Mouse (Mus musculus): ENCODE measurements around the gene Tll2. TPM values are rescaled to one million over a fixed set of nuclear protein-coding genes. Genes with fewer than 3 reads are reported as not detected.

Tll2 gene
- polyA plus RNA-seq, 1 experiment from 2014 or later, result 0.76 TPM

DNA sequence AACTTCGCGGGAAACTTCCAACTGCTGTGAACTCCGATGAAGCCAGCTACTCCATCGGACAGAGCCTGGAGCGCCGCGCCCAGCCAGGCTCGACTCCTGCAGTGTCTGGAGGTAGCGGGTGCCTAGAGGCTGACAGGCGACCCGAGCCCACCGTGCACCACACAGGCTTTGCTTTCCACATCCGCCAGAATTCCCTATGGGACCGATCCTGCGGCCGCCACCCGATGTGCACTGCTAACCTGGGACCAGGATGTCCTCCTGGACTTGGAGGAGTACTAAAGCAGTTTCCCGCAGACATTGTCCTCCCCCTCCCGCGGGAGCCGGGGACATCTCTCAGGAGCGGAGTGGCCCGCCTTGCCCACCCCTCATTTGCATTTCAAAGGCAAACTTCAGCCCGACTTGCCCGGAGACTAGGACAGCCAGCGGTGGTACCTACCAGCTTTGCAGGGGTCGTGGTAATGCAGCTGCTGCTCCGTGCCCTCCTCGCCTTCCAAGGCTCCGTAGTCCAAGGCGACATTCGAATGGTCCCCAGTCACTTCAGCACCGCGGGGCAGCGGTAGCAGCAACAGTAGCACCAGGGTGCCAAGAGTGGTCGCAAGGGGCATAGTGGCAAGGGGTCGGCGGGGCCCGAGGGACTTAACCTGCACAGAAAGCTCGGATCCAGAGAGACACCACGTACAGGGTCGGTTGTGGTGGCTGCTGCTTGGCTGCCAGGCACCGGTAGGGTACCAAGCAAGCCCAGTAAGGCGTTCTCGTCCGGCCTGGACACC lies 409 bp downstream of the Tll2 start:
- H3K4me2 ChIP-seq (replicated peaks; ENCODE audit: low read depth, low read length), result peak overlapping the region; percentile 79
- ATAC-seq (ENCODE audit: low FRiP score) (peak; percentile 52), DNase-seq (ENCODE audit: low spot score) (peak; percentile 48)
- H3K4me1 ChIP-seq (replicated peaks; ENCODE audit: control insufficient read depth, insufficient read depth, low read length), result peaks cover 12% of the 10 kb centered on the region
- peaks cover 12% of the 10 kb centered on the region for H3K27me3 ChIP-seq (ENCODE audit: control insufficient read depth, insufficient read depth, low read length)
- under 1% methylated on average over 46 of the region's 46 CpGs for WGBS
- H3K27ac ChIP-seq (ENCODE audit: low read depth, low read length), result no peak overlapping the region
- H3K36me3 ChIP-seq (ENCODE audit: control insufficient read depth, insufficient read depth, low read length), result no peaks in the 10 kb centered on the region
- peak overlapping the region; percentile 33 for H3K4me3 ChIP-seq (ENCODE audit: low read depth, low read length)
- no peaks in the 10 kb centered on the region for H3K9me3 ChIP-seq (ENCODE audit: control insufficient read depth, low read length)
- H3K9ac ChIP-seq (ENCODE audit: low read depth, low read length), result peak overlapping the region; percentile 44

DNA sequence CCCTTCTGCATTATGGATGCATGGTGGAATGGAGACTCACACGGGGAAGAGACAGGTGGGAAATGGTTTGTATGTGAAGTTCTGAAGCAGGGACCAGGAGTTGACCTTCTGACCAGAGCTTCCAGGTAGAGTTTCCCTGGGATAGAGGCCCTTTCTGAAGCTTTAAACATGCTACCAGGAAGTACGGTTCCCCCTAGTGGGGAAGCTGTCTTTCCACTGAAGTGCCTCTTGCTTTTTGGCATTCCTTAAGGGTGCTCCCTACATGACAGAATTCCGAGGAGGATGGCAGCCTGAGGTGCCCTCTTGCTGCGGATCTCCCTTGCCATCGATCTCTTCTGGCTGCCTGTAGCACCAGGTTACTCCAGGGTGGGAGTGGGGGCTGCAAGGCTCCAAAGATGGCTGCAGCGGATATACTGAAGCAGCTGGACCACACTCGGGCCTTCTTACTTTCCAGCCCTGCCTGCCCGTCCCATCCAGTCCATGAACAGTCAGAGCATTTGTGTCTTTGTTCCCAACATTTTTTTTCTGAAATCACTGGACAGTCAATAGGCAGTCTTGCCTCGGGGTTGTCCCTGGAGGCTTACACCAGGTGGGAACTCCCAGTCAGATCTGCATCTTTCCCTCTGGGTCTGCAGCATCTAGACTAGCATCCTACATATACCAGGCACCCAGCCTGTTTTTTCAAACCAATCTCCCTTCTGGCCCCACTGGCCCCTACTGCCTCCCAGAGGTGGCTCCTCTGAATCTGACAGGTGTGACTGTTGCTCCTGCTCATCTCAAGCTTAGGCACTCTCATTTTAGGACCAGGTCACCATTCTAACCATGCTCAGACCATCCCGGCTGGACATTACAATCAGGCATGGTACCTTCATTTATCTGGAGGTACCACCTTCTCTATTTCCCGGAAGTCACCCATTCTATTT lies 2.2 kb downstream of the Tll2 start:
- Histone ChIP-seq H3K9me3 (ENCODE audit: control insufficient read depth, low read length) (no peaks in the 10 kb centered on the region), H3K4me3 (ENCODE audit: low read depth, low read length) (no peak overlapping the region), H3K36me3 (ENCODE audit: control insufficient read depth, insufficient read depth, low read length) (no peaks in the 10 kb centered on the region), H3K9ac (ENCODE audit: low read depth, low read length) (no peak overlapping the region), H3K27ac (ENCODE audit: low read depth, low read length) (no peak overlapping the region), H3K4me2 (replicated peaks; ENCODE audit: low read depth, low read length) (no peak overlapping the region), H3K4me1 (replicated peaks; ENCODE audit: control insufficient read depth, insufficient read depth, low read length) (peaks cover 12% of the 10 kb centered on the region), H3K27me3 (ENCODE audit: control insufficient read depth, insufficient read depth, low read length) (peaks cover 12% of the 10 kb centered on the region)
- ATAC-seq (ENCODE audit: low FRiP score) (no peak), DNase-seq (ENCODE audit: low spot score) (peak; percentile 17)
- WGBS, result 67% methylated on average over 11 of the region's 11 CpGs

DNA sequence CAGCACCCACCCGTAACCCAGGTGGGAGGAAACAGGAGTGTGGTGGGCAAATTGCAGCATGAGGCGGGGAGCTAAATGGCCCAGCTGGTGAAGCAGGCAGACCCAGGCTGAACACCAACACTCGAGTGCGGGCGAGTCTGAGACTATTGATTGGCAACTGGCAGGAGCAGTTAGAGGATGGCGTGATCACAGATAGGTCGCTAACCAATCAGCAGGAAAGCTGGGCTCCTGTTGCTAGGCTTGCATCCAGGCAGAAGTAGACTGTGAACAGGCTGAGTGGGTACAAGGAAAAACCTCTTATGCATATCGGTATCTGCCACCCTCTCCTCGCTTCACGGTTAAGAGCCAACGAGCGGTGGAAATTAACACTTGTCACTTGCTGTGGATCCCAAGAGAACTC lies 9.0 kb downstream of the Tll2 start:
- Histone ChIP-seq H3K4me2 (replicated peaks; ENCODE audit: low read depth, low read length) (no peak overlapping the region), H3K9ac (ENCODE audit: low read depth, low read length) (no peak overlapping the region), H3K9me3 (ENCODE audit: control insufficient read depth, low read length) (no peaks in the 10 kb centered on the region), H3K36me3 (ENCODE audit: control insufficient read depth, insufficient read depth, low read length) (no peaks in the 10 kb centered on the region), H3K27me3 (ENCODE audit: control insufficient read depth, insufficient read depth, low read length) (0 out of 2 replicates have a peak, but pooled peaks cover 3% of the 10 kb centered on the region), H3K4me1 (replicated peaks; ENCODE audit: control insufficient read depth, insufficient read depth, low read length) (no peaks in the 10 kb centered on the region), H3K4me3 (ENCODE audit: low read depth, low read length) (no peak overlapping the region), H3K27ac (ENCODE audit: low read depth, low read length) (no peak overlapping the region)
- WGBS, result 88% methylated on average over 12 of the region's 12 CpGs
- ATAC-seq (ENCODE audit: low FRiP score), result no peak
- no peak for DNase-seq (ENCODE audit: low spot score)

DNA sequence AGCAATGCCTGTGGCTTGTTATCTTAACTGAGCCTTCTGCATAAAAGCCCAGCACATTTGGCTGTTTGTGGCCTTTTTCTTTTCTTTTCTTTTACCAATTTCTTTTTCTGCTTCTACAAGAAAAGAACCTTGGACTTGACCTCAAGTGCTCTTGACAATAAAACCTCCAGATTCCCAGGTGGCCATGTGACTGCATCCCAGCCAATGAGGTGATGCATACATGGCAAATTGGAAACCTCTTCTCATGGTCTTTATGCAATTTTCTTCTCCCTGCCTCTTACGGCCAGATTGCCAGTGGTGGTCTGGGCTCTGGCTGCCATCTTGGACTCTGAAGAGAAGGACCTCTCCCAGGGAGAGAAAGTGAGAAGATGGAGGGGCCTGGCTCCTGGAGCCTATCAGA lies 13.3 kb downstream of the Tll2 start:
- Histone ChIP-seq H3K4me1 (replicated peaks; ENCODE audit: control insufficient read depth, insufficient read depth, low read length) (peaks cover 4% of the 10 kb centered on the region; the same call in 1 of the 2 replicates), H3K4me3 (ENCODE audit: low read depth, low read length) (no peak overlapping the region), H3K9me3 (ENCODE audit: control insufficient read depth, low read length) (no peaks in the 10 kb centered on the region), H3K27me3 (ENCODE audit: control insufficient read depth, insufficient read depth, low read length) (0 out of 2 replicates have a peak, but pooled peaks cover 3% of the 10 kb centered on the region), H3K4me2 (replicated peaks; ENCODE audit: low read depth, low read length) (no peak overlapping the region), H3K9ac (ENCODE audit: low read depth, low read length) (no peak overlapping the region), H3K36me3 (ENCODE audit: control insufficient read depth, insufficient read depth, low read length) (no peaks in the 10 kb centered on the region), H3K27ac (ENCODE audit: low read depth, low read length) (no peak overlapping the region)
- DNase-seq (ENCODE audit: low spot score), result no peak
- 81% methylated on average over 1 of the region's 1 CpGs for WGBS
- no peak for ATAC-seq (ENCODE audit: low FRiP score)

DNA sequence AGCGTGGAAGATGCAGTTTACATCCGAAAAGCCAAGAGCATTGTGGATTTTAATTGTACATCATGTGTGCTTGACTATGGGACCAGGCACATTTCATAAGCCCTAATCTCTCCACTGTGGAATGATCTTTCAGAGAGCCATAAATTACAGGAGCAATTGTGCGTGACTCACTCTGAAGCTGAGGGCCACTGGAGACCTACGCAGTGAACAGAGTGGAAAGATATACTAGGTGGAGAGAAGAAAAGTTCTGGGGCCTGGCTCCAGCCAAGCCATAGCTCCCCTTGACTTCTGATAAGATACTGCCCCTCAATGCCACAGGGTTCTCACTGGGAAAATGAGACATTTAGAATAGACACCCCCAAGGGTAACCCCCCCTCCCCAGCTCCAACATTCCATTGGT lies 13.7 kb downstream of the Tll2 start:
- Histone ChIP-seq H3K27me3 (ENCODE audit: control insufficient read depth, insufficient read depth, low read length) (0 out of 2 replicates have a peak, but pooled peaks cover 3% of the 10 kb centered on the region), H3K4me2 (replicated peaks; ENCODE audit: low read depth, low read length) (no peak overlapping the region), H3K9me3 (ENCODE audit: control insufficient read depth, low read length) (no peaks in the 10 kb centered on the region), H3K36me3 (ENCODE audit: control insufficient read depth, insufficient read depth, low read length) (no peaks in the 10 kb centered on the region), H3K9ac (ENCODE audit: low read depth, low read length) (no peak overlapping the region), H3K4me1 (replicated peaks; ENCODE audit: control insufficient read depth, insufficient read depth, low read length) (peaks cover 4% of the 10 kb centered on the region; the same call in 1 of the 2 replicates), H3K27ac (ENCODE audit: low read depth, low read length) (no peak overlapping the region), H3K4me3 (ENCODE audit: low read depth, low read length) (no peak overlapping the region)
- DNase-seq (ENCODE audit: low spot score), result no peak
- no peak for ATAC-seq (ENCODE audit: low FRiP score)
- WGBS, result 90% methylated on average over 4 of the region's 4 CpGs

DNA sequence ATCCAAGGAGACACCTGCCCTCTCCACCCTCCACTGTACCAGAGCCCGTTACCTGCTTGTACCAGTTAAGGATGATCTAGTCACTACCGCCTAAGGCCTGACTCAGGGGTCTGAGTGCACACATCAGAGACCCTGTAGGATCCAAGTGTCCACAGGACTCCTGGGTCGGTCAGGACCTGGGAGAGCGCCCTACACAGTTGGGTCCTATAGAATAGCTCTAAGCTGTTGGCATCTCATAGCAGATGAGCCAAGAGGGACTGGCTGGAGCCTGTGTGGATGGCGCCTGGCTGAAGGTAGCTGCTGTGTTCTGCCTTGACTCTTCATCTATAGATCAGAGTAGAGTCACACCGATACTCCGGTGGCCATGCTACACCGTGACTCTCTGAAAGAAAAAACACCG lies 14.9 kb downstream of the Tll2 start:
- peak; percentile 39 for DNase-seq (ENCODE audit: low spot score)

DNA sequence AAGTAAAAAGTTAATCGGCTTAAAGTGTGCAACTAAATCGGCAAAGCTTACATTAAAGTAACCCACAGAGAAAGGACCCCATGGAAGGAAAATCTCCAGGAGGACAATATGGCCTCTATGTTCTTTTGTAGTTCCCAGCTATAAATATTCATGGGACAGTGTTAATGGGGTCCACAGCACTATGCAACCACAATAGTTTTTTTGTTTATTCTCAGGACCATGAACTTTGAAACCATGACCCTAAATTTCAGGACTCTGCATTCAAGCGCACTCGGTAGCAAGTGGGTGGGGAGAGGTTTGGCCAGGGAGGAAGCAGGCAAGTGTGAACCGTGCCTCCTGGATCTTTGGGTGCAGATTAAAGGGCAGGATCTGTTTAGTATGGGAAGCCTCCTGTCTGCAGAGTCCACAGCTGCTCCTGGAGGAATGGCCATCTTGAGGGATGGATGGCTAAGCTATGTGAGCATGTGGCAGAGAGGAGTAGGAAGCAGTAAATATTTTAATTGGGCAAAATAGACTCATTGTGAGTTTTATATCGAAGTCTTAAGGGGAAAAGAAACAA lies 15.7 kb downstream of the Tll2 start:
- 32% methylated on average over 6 of the region's 6 CpGs for WGBS
- peak; percentile 39 for DNase-seq (ENCODE audit: low spot score)
- peak overlapping the region; percentile 63 for H3K27ac ChIP-seq (ENCODE audit: low read depth, low read length)
- H3K4me2 ChIP-seq (replicated peaks; ENCODE audit: low read depth, low read length), result no peak overlapping the region
- H3K9me3 ChIP-seq (ENCODE audit: control insufficient read depth, low read length), result no peaks in the 10 kb centered on the region
- H3K9ac ChIP-seq (ENCODE audit: low read depth, low read length), result no peak overlapping the region
- H3K4me1 ChIP-seq (replicated peaks; ENCODE audit: control insufficient read depth, insufficient read depth, low read length), result peaks cover 4% of the 10 kb centered on the region; the same call in 1 of the 2 replicates
- H3K4me3 ChIP-seq (ENCODE audit: low read depth, low read length), result no peak overlapping the region
- ATAC-seq (ENCODE audit: low FRiP score), result peak; percentile 83
- 0 out of 2 replicates have a peak, but pooled peaks cover 3% of the 10 kb centered on the region for H3K27me3 ChIP-seq (ENCODE audit: control insufficient read depth, insufficient read depth, low read length)
- H3K36me3 ChIP-seq (ENCODE audit: control insufficient read depth, insufficient read depth, low read length), result no peaks in the 10 kb centered on the region

More for the DNA sequence above, 14.9 kb downstream of the Tll2 start:
- no peak overlapping the region for H3K9ac ChIP-seq (ENCODE audit: low read depth, low read length)
- ATAC-seq (ENCODE audit: low FRiP score), result peak; percentile 22; the same call in 1 of the 2 replicates
- peaks cover 4% of the 10 kb centered on the region; the same call in 1 of the 2 replicates for H3K4me1 ChIP-seq (replicated peaks; ENCODE audit: control insufficient read depth, insufficient read depth, low read length)
- no peak overlapping the region for H3K4me3 ChIP-seq (ENCODE audit: low read depth, low read length)
- no peak overlapping the region for H3K4me2 ChIP-seq (replicated peaks; ENCODE audit: low read depth, low read length)
- H3K27me3 ChIP-seq (ENCODE audit: control insufficient read depth, insufficient read depth, low read length), result 0 out of 2 replicates have a peak, but pooled peaks cover 3% of the 10 kb centered on the region
- 76% methylated on average over 9 of the region's 9 CpGs for WGBS
- no peak overlapping the region for H3K27ac ChIP-seq (ENCODE audit: low read depth, low read length)
- H3K36me3 ChIP-seq (ENCODE audit: control insufficient read depth, insufficient read depth, low read length), result no peaks in the 10 kb centered on the region
- H3K9me3 ChIP-seq (ENCODE audit: control insufficient read depth, low read length), result no peaks in the 10 kb centered on the region

DNA sequence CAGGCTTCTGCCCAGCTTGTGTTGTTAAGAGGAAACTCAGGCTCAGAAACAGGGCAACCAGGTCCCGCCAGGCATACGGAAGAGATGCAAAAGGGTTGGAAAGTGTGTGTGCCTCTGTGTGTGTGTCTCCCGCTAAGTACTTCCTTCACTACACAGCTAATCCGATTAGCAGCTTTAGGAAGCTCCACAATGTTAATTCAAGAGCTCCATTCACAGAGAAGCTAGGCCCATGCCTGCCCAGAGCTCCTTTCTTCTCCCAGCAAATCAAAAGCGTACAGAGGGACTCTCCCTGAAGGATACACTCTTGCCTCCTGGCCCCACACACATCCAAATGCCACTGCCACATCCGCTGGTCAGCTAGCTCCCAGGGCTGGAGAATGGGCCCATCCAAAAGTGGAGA lies 29.3 kb downstream of the Tll2 start:
- DNase-seq (ENCODE audit: low spot score) (no peak), ATAC-seq (ENCODE audit: low FRiP score) (no peak)
- no peak overlapping the region for H3K27ac ChIP-seq (ENCODE audit: low read depth, low read length)
- no peak overlapping the region for H3K4me2 ChIP-seq (replicated peaks; ENCODE audit: low read depth, low read length)
- WGBS, result 45% methylated on average over 6 of the region's 6 CpGs
- H3K27me3 ChIP-seq (ENCODE audit: control insufficient read depth, insufficient read depth, low read length), result no peaks in the 10 kb centered on the region
- H3K36me3 ChIP-seq (ENCODE audit: control insufficient read depth, insufficient read depth, low read length), result no peaks in the 10 kb centered on the region
- no peak overlapping the region for H3K4me3 ChIP-seq (ENCODE audit: low read depth, low read length)
- H3K9ac ChIP-seq (ENCODE audit: low read depth, low read length), result no peak overlapping the region
- no peaks in the 10 kb centered on the region for H3K9me3 ChIP-seq (ENCODE audit: control insufficient read depth, low read length)
- H3K4me1 ChIP-seq (replicated peaks; ENCODE audit: control insufficient read depth, insufficient read depth, low read length), result no peaks in the 10 kb centered on the region
